Mouse (Mus musculus) ES-Bruce4 (cell line): Measurements from ENCODE around the gene Mkrn1.
A peak's percentile ranks its signal among the peaks of the same experiment; 100 is the strongest.

ENCODE experiments used
- CTCF ChIP-seq: IDR thresholded peaks from one replicate; pipeline ENCODE4 v1.8.1; 2011; ENCODE audit warnings: low read depth, low read length
- EP300 ChIP-seq: IDR thresholded peaks from 2 replicates; pipeline ENCODE4 v1.6.1; 2011; ENCODE audit warnings: low read depth, low read length; ENCODE audit not compliant: insufficient read depth
- POLR2A ChIP-seq: IDR thresholded peaks from one replicate; pipeline ENCODE4 v1.8.1; 2011; ENCODE audit warnings: low read length; ENCODE audit not compliant: insufficient read depth

DNA sequence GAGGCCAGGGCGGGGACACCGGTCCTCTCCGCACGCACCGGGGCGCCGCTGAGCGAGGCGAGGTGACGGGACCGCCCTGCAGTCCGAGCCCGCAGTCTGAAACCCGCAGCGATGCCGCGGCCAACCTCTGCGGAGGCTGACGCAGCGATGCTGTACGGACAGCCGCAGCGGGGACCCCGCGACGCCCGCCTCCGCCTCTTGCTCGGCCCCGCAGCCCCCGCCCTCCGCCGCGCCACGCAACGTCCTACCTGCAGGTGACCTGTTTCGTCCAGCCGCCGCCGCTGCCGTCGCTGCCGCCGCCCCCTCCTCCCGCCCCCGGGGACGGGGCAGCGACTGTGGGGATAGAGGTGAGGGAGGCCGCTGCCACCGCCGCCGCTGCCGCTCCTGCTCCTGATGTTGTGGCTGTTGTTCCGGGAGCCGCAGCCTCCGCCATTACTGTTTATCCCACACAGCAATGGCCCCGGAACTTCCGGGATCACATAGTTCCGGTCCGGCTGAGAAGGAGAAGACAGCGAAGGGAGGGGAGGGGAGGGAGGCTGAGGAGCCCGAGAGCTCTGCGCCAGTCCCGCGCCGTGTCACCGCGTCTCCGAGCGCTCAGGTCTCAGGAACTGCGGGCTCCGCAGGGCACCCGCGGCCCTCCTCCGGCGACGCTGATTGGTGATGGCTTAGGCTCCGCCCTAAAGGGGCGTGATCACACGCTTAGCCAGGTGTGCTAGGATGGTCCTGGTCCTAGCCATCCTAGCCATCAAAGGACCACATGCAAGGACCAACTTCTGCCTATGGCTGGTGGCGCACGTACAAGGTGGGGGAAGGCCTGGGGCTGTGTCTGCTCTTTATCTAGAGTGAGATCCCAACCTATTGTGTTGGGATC, at the start of gene Mkrn1:
- TF ChIP-seq POLR2A (peak; percentile 87), CTCF (no peak), EP300 (peak; percentile 99)
